Mouse (Mus musculus): ENCODE measurements around the gene Wasf1.

DNA sequence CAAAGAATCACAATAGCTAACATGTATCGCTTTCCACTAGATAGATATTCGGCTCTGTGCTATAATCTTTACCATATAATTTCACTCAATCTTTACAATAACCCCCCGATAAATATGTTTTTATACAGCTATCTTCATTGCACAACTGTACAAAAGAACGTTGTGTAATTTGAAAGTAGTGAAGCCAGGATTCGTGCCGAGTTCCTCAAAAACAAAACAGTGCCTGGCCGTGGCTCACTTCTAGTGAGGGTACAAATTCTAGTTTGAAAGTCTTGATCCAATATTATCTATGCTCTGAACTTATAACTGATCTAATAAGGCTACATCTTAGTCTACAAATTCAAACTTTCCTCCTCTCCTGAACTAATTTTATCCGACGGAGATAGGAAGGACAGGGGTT is 942 bp upstream of the Wasf1 start:
- TF ChIP-seq TAL1 (IDR thresholded peaks at IDR 0.05; ENCODE audit: low read length) (no peak), GATA1 (IDR thresholded peaks at IDR 0.05; ENCODE audit: low read length) (no peak)
